Mouse (Mus musculus): ENCODE results near the gene Resp18.

The Resp18 gene

DNA sequence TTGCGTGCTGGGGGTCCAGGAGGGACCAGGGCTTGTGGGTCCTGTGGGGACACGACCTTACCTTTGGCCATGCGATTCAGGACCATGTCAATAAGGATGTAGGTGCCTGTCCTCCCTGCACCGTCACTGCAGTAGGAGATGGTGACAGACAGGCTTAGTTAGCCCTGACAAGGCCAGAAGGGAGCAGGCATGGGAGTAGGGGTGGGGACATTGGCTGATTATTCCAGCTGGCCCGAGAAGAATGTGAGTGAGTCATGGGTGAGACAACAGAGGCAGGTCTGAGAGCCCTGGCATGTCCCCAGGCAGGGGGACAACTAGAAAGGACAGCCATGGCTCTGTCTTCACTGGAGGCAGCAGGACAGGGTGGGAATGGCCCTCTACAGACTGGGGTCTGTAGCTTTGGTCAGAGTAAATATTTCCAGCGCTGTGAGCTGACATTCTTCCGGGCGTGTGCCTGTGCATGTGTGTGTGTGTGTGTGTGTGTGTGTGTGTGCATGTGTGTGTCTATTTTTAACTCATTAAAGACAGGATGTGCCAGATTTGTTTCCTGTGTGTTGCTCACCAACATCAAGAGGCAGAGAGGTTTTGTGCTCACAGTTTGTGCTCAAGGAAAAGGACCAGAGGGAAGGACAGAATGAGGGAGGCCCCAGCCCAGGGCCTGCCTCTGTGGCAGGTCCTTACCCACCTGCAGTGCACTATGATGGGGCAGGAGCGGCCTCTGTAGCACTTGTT, 30.0 kb downstream of the Resp18 start:
- no peaks in the 10 kb centered on the region for H3K9me3 ChIP-seq (ENCODE audit: low read length)

DNA sequence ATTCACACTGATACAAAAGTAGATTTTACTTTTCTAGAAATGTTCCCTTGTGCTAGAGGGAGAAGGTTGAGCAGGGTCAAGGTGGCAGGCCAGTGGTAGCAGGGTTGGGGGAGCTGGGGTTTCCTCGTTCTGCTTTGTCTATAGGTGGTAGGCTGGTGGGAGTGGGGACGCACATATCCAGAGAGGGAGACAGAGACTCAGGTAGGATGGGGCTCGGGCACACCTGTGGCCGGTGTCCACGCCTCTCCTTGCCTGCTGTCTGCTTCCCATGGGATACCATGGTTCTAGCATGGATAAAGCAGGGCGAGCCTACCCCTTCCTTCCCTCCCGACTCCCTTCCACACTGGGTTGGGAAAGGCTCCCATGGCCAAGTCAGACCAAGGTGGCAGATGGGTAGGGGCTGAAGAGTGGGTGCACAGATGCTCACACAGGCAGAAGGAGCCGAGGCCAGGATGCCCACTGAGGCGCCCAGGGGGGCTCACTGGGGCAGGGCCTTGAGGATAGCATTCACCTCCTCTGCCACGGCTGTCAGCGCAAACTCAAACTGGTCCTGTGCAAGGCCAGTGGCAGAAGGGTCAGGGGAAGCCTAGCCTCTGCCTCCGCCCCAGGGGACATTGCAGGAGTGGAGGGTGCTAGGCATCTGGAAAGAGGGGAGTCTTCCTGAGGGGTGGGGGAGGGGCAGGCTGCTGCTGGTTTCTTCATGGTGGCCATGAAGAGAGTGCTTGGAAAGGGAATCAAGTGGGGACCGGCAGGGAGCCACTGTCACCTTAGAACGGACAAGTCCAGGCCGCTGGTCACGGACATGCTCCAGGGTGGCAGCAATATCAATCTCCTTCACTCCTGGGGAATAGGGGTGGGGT, 30.9 kb downstream of the Resp18 start:
- peaks cover 1% of the 10 kb centered on the region; the same call in 1 of the 2 replicates for H3K27me3 ChIP-seq (ENCODE audit: insufficient read depth, low read length)
- peak overlapping the region; percentile 29; the same call in 1 of the 2 replicates for H3K4me3 ChIP-seq (replicated peaks; ENCODE audit: low read length)
- H3K4me1 ChIP-seq (replicated peaks; ENCODE audit: low read depth, low read length) = peaks cover 71% of the 10 kb centered on the region
- H3K36me3 ChIP-seq (ENCODE audit: insufficient read depth, low read length) = peaks cover 24% of the 10 kb centered on the region
- TF ChIP-seq POU5F1 (IDR thresholded peaks at IDR 0.05; ENCODE audit: borderline replicate concordance, low read length) = no peak
- no peak for TF ChIP-seq CTCF (conservative IDR thresholded peaks at IDR 0.05; ENCODE audit: low read length)
- TF ChIP-seq NANOG (IDR thresholded peaks at IDR 0.05; ENCODE audit: borderline replicate concordance, low read length) = no peak
- H3K9me3 ChIP-seq (ENCODE audit: low read length) = no peaks in the 10 kb centered on the region

More for the DNA sequence above, 30.0 kb downstream of the Resp18 start:
- H3K27me3 ChIP-seq (ENCODE audit: insufficient read depth, low read length) = peaks cover 4% of the 10 kb centered on the region; the same call in 1 of the 2 replicates
- H3K4me3 ChIP-seq (replicated peaks; ENCODE audit: low read length) = 0 out of 2 replicates have a peak overlapping the region, but pooled peaks have one; percentile 29
- H3K36me3 ChIP-seq (ENCODE audit: insufficient read depth, low read length) = peaks cover 18% of the 10 kb centered on the region
- H3K4me1 ChIP-seq (replicated peaks; ENCODE audit: low read depth, low read length) = peaks cover 77% of the 10 kb centered on the region
- no peak for TF ChIP-seq POU5F1 (IDR thresholded peaks at IDR 0.05; ENCODE audit: borderline replicate concordance, low read length)
- TF ChIP-seq CTCF (conservative IDR thresholded peaks at IDR 0.05; ENCODE audit: low read length) = no peak
- no peak for TF ChIP-seq NANOG (IDR thresholded peaks at IDR 0.05; ENCODE audit: borderline replicate concordance, low read length)

DNA sequence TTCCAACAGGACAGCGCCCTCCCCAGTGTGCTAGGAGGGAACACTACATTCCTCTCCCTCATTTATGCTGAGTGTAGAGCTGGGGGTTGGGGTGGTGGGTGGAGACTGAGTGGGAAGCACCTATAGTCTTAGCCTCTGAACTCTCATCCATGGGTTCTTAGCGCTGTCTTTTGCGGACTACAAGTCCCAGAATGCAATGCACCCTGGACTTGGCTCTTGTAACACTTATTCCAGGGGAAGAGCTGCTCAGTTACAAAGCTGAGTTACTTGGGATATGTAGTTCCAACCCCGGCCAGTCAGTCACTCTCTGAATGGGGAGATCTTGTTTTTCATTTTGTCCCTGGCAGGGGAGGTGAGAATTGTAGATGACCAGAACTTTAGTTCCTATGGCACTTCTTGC, 33.4 kb downstream of the Resp18 start:
- Histone ChIP-seq H3K4me3 (replicated peaks; ENCODE audit: low read length) (0 out of 2 replicates have a peak overlapping the region, but pooled peaks have one; percentile 29), H3K4me1 (replicated peaks; ENCODE audit: low read depth, low read length) (peaks cover 64% of the 10 kb centered on the region), H3K27me3 (ENCODE audit: insufficient read depth, low read length) (no peaks in the 10 kb centered on the region), H3K9me3 (ENCODE audit: low read length) (no peaks in the 10 kb centered on the region), H3K36me3 (ENCODE audit: insufficient read depth, low read length) (peaks cover 42% of the 10 kb centered on the region)
- no peak for TF ChIP-seq POU5F1 (IDR thresholded peaks at IDR 0.05; ENCODE audit: borderline replicate concordance, low read length)
- TF ChIP-seq NANOG (IDR thresholded peaks at IDR 0.05; ENCODE audit: borderline replicate concordance, low read length) = no peak
- no peak for TF ChIP-seq CTCF (conservative IDR thresholded peaks at IDR 0.05; ENCODE audit: low read length)

DNA sequence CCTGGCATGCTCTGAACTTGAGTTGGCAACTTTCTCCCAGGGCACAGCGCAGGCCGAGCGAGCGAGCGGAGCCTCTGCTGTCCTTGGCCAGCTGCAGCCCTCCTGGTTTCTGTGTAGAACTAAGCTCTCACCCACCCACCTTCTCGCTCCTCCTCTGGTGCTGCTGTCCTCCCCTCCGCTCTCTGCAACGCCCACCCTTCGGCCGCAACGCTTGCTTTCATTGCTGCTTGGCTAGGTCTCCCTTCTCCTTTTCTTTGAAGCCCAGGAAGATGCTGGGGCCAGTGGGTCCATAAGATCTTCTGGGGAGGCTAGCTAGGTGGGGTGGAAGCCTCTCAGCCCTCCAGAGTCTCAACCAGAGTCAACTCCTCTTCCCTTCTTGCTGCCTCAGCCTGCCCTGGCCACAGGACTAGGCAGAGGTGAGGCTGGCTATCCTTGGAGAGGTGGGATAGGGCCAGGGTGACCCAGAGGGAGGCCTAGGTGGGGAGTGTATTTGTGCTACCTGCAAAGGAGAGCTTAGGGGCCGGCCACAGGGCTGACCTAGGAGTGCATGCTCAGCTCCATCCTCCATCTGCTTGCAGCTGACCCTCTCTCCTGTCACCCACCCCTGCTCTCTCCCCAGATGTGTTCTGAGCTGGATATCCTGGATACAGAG, 33.9 kb downstream of the Resp18 start:
- H3K4me1 ChIP-seq (replicated peaks; ENCODE audit: low read depth, low read length) = peaks cover 70% of the 10 kb centered on the region
- no peaks in the 10 kb centered on the region for H3K27me3 ChIP-seq (ENCODE audit: insufficient read depth, low read length)
- H3K9me3 ChIP-seq (ENCODE audit: low read length) = no peaks in the 10 kb centered on the region
- TF ChIP-seq POU5F1 (IDR thresholded peaks at IDR 0.05; ENCODE audit: borderline replicate concordance, low read length) (no peak), CTCF (conservative IDR thresholded peaks at IDR 0.05; ENCODE audit: low read length) (no peak), NANOG (IDR thresholded peaks at IDR 0.05; ENCODE audit: borderline replicate concordance, low read length) (no peak)
- 0 out of 2 replicates have a peak overlapping the region, but pooled peaks have one; percentile 29 for H3K4me3 ChIP-seq (replicated peaks; ENCODE audit: low read length)
- peaks cover 47% of the 10 kb centered on the region for H3K36me3 ChIP-seq (ENCODE audit: insufficient read depth, low read length)

DNA sequence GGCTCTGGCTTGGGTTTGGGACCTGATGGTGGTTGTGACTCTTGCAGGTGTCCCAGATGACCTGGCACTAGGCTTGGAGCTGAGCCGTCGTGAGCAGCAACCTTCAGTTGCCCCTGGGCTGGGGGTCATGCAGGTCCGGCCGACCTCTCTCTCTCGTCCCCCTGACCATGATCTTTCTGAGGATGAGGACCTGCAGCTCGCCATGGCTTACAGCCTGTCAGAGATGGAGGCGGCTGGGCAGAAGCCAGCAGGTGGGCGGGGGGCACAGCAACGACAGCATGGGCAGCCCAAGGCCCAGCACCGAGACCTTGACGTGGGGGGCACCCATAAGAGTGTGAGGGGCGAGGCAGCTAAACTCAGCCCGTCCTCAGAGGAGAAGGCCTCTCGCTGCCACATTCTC, 34.8 kb downstream of the Resp18 start:
- no peak for TF ChIP-seq NANOG (IDR thresholded peaks at IDR 0.05; ENCODE audit: borderline replicate concordance, low read length)
- no peak for TF ChIP-seq CTCF (conservative IDR thresholded peaks at IDR 0.05; ENCODE audit: low read length)
- no peak for TF ChIP-seq POU5F1 (IDR thresholded peaks at IDR 0.05; ENCODE audit: borderline replicate concordance, low read length)
- H3K4me3 ChIP-seq (replicated peaks; ENCODE audit: low read length) = no peak overlapping the region

DNA sequence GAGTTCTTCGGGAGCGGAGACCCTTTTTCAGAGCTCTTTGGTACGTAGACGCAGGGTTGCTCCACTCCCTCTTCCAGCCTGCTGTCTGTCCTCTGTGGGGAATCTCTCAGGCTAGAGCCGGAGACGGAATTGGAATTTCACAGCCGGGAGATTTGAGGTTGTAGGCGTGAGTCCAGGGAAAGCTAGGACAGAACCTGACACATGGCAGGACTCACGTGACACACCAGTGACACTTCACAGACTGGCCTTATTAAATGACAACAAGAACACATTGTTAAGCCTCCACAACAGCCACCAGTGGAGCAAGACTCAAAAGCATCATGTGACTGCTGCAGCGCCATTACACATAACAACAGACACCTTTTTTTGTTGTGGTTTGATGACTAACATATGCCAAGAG, 38.6 kb downstream of the Resp18 start:
- Histone ChIP-seq H3K4me1 (replicated peaks; ENCODE audit: low read depth, low read length) (peaks cover 58% of the 10 kb centered on the region), H3K27me3 (ENCODE audit: insufficient read depth, low read length) (peaks cover 8% of the 10 kb centered on the region), H3K9me3 (ENCODE audit: low read length) (no peaks in the 10 kb centered on the region), H3K36me3 (ENCODE audit: insufficient read depth, low read length) (peaks cover 50% of the 10 kb centered on the region), H3K4me3 (replicated peaks; ENCODE audit: low read length) (peak overlapping the region; percentile 7; the same call in 1 of the 2 replicates)
- TF ChIP-seq NANOG (IDR thresholded peaks at IDR 0.05; ENCODE audit: borderline replicate concordance, low read length) = no peak
- no peak for TF ChIP-seq CTCF (conservative IDR thresholded peaks at IDR 0.05; ENCODE audit: low read length)
- TF ChIP-seq POU5F1 (IDR thresholded peaks at IDR 0.05; ENCODE audit: borderline replicate concordance, low read length) = no peak

More for the DNA sequence above, 34.8 kb downstream of the Resp18 start:
- Histone ChIP-seq H3K4me1 (replicated peaks; ENCODE audit: low read depth, low read length) (peaks cover 75% of the 10 kb centered on the region), H3K27me3 (ENCODE audit: insufficient read depth, low read length) (no peaks in the 10 kb centered on the region), H3K9me3 (ENCODE audit: low read length) (no peaks in the 10 kb centered on the region), H3K36me3 (ENCODE audit: insufficient read depth, low read length) (peaks cover 51% of the 10 kb centered on the region)

DNA sequence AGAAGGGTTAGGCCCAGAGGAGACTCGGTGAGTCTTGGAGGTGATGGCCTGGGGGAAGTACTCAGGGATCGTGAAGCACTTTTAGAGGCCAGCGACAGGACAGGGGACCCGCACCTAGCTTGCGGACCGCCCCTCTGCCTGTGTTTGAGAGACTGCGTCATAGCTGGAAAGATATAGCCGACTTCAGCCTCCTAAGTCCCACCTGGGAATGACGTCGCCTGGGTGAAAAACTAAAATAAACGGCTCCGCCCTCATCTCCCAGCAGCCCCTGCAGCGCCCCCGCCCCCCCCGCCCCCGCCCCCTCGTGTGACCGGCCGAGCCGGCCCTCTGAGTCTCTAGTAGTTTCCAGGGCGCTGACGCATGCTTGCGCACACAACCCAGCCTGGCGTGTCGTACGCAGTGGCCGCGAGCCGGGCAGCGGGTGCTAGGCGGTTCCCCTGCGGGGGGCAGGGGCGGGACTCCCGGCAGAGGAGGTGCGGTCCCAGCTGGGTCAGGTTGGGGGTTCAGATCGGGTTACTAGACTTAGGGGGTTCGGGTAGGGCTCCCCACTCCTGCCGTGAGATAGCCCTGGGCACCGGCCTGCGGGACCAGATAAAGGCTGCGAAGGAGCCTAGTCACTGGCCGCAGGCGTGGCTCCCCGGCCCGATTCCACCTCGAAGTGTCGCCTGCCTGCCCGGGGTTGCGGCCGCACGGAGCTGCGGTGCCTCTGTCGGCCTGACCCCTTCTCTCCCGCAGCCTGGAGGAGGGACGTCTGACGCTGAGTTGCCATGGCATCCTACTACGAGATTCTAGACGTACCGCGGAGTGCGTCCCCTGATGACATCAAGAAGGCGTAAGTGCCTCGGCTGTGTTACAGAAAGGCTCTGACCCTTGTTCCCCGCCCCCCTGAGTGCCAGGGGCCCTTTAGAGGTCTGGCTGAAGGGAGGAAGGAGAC, 41.8 kb downstream of the Resp18 start, which contains the start of gene Dnajb2:
Dnajb2 (plus strand) TSS at position 290 of the 934 bp plus-strand sequence.
- Histone ChIP-seq H3K4me3 (replicated peaks; ENCODE audit: low read length) (peak within 1 kb of the TSS; percentile 87), H3K4me1 (replicated peaks; ENCODE audit: low read depth, low read length) (peaks cover 64% of the 10 kb centered on the region), H3K9me3 (ENCODE audit: low read length) (no peaks in the 10 kb centered on the region), H3K36me3 (ENCODE audit: insufficient read depth, low read length) (peaks cover 26% of the 10 kb centered on the region), H3K27me3 (ENCODE audit: insufficient read depth, low read length) (peaks cover 8% of the 10 kb centered on the region)
- no peak for TF ChIP-seq NANOG (IDR thresholded peaks at IDR 0.05; ENCODE audit: borderline replicate concordance, low read length)
- TF ChIP-seq POU5F1 (IDR thresholded peaks at IDR 0.05; ENCODE audit: borderline replicate concordance, low read length) = no peak
- no peak for TF ChIP-seq CTCF (conservative IDR thresholded peaks at IDR 0.05; ENCODE audit: low read length)

Measured in E14TG2a.4 (cell line).